Mouse (Mus musculus) spleen, adult 2 months (tissue): ENCODE data around the gene Msh5.

ENCODE experiments used
- CTCF ChIP-seq: fragments of 200-500 bp; IDR thresholded peaks from 2 replicates; pipeline ENCODE4 v1.5.1; 2011; ENCODE audit warnings: mild to moderate bottlenecking, inconsistent platforms; ENCODE audit not compliant: insufficient read depth, insufficient read length, insufficient replicate concordance; ENCODE audit errors: extremely low read depth
- POLR2A ChIP-seq: fragments of 200-500 bp; IDR thresholded peaks from 2 replicates; pipeline ENCODE4 v1.6.1; 2011; ENCODE audit warnings: low read depth, low read length, inconsistent platforms

DNA sequence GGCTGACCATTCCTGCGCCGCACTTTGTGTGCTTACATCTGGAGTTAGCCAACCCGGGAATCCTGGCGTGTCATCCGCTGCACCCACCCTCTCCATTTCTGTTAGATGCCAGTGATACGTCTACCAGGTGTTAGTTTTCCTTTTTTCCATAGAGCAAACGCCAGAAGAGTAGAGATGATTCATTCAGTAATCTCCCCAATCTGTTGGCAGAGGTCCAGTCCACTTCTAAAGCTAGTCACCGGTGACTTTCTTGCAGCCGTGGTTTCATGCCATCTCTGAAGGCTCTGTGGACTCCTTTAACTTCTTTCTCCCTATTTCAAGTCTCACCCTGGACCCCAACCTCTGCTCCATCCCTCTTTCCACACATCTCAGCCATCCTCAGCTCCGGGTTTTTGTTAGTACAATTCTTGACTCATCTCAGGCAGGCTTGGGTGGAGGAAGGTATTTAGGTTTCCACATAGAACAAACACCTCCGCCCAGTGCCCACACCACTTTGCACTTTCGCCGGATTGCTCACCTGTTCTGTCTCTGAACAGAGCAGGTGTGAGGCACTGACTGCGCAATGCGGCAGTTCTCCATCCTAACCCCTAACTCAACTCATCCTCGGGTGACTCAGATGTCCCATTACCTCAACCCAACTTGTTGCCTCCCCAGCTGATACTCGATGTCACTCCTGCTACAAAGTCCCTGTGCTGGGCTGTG is 21.8 kb upstream of the Msh5 start:
- TF ChIP-seq CTCF (no peak), POLR2A (no peak)
